Mouse (Mus musculus) G1E (cell line): ENCODE measurements around the gene Avpi1.

Experiments
- CTCF ChIP-seq: IDR thresholded peaks from 2 replicates; pipeline ENCODE4 v1.5.1; 2012; ENCODE audit warnings: low read depth, low read length, inconsistent platforms, mixed read lengths
- GATA1 ChIP-seq: IDR thresholded peaks from 2 replicates; pipeline ENCODE4 v1.6.1; 2012; ENCODE audit warnings: borderline replicate concordance, low read length, inconsistent platforms, mixed read lengths
- POLR2AphosphoS5 ChIP-seq: IDR thresholded peaks from 2 replicates; pipeline ENCODE4 v1.6.1; 2012; ENCODE audit warnings: low read depth, low read length, inconsistent platforms; ENCODE audit not compliant: insufficient replicate concordance
- TAL1 ChIP-seq: conservative IDR thresholded peaks from 2 replicates; pipeline ENCODE4 v1.6.1; 2012; ENCODE audit warnings: low read depth, low read length, inconsistent platforms, mixed read lengths

GRCm38 (mm10) chr19:42170025-42170969 is 41.4 kb upstream of the Avpi1 start:
- TF ChIP-seq CTCF (no peak), TAL1 (no peak), GATA1 (no peak), POLR2AphosphoS5 (no peak)
